Mouse (Mus musculus) thymus, adult 2 months (tissue): ENCODE results near the gene Olfr617. TPM values are rescaled to one million over a fixed set of nuclear protein-coding genes. Genes with fewer than 3 reads are reported as not detected.
"Not testable (repeated sequence)": the region's sequence is repeated elsewhere in the genome, so short reads cannot be mapped to it uniquely, and the experiment has no call there.

ENCODE experiments used
- DNase-seq: peaks from one replicate; pipeline ENCODE4 v3.0.0; 2021
- H3K27ac ChIP-seq: fragments of 200-500 bp; 2 replicates; pipeline ENCODE4 v1.5.1; 2012; ENCODE audit warnings: low read length, control low read depth; ENCODE audit not compliant: control insufficient read depth, insufficient read depth
- H3K27me3 ChIP-seq: fragments of 200-500 bp; 2 replicates; pipeline ENCODE4 v1.6.1; 2012; ENCODE audit warnings: mild to moderate bottlenecking, low read length, moderate library complexity, mixed read lengths; ENCODE audit not compliant: control insufficient read depth, insufficient read depth
- H3K36me3 ChIP-seq: fragments of 200-500 bp; 2 replicates; pipeline ENCODE4 v1.6.1; 2012; ENCODE audit warnings: mild to moderate bottlenecking, low read length, moderate library complexity; ENCODE audit not compliant: control insufficient read depth, insufficient read depth
- H3K4me1 ChIP-seq: fragments of 200-500 bp; replicated peaks from 2 replicates; pipeline ENCODE4 v1.6.1; 2012; ENCODE audit warnings: low read length; ENCODE audit not compliant: control insufficient read depth, insufficient read depth
- H3K4me3 ChIP-seq: fragments of 200-500 bp; 2 replicates; pipeline ENCODE4 v1.5.1; 2012; ENCODE audit warnings: mild to moderate bottlenecking, low read length, control low read depth, moderate library complexity; ENCODE audit not compliant: control insufficient read depth, insufficient read depth
- CTCF ChIP-seq: fragments of 200-500 bp; IDR thresholded peaks from 2 replicates; pipeline ENCODE4 v1.5.1; 2012; ENCODE audit warnings: mild to moderate bottlenecking, control low read depth, low read length, moderate library complexity, borderline replicate concordance; ENCODE audit not compliant: control insufficient read depth, poor library complexity, insufficient read depth; ENCODE audit errors: extremely low read depth
- POLR2A ChIP-seq: fragments of 200-500 bp; IDR thresholded peaks from 2 replicates; pipeline ENCODE4 v1.6.1; 2012; ENCODE audit warnings: mild to moderate bottlenecking, low read length, control low read depth, moderate library complexity; ENCODE audit not compliant: control insufficient read depth, poor library complexity, insufficient read depth; ENCODE audit errors: extremely low read depth
- WGBS: fragments of 180-500 bp; shearing (Covaris S2); methylation state at CpG from one replicate; pipeline ENCODE4 v1.1.7; 2018; 5-methylcytosine and 5-hydroxymethylcytosine counted together
- polyA plus RNA-seq: library from polyadenylated mRNA; depleted of rRNA; stranded (reverse); fragments of >200 nt; gene quantifications from 2 replicates; pipeline ENCODE4 v1.2.3, GENCODE M21; 2012; rRNA removed

Gene Olfr617
- polyA plus RNA-seq: not detected in 2 replicates

DNA sequence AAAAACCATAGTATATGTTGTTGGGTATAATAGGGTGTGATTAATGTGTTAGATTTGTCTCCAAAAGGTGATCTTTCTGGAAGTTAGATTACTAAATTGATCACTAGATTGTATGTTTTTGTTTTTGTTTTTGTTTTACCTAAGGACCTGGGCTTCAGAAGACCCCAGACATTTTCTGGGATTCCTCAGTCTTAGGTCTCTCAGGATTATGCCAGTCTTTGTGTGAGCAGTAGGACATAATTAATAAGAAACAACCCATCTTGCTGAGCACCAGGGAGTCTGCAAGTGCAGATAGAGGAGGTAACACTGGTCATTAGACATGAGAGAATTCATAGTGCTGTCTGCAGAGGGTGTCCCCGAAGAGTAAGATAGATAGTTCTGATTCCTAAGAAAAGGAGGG is at the start of gene Olfr617:
TSS of gene Olfr617 (plus strand) at position 301 of the 400 bp plus-strand sequence.
- no peak for TF ChIP-seq CTCF
- no peak for TF ChIP-seq POLR2A
- no peaks in the 10 kb centered on the region for H3K4me1 ChIP-seq
- H3K27me3 ChIP-seq: no peaks in the 10 kb centered on the region
- 96% methylated on average over 1 of the region's 1 CpGs for WGBS
- no peak within 1 kb of the TSS for H3K27ac ChIP-seq
- no peak for DNase-seq
- H3K4me3 ChIP-seq: no peak within 1 kb of the TSS
- no peaks in the 10 kb centered on the region for H3K36me3 ChIP-seq

- not testable (repeated sequence) for H3K27ac ChIP-seq, H3K36me3 ChIP-seq, H3K27me3 ChIP-seq, H3K4me1 ChIP-seq, H3K4me3 ChIP-seq, DNase-seq
- WGBS: 93% methylated on average over 2 of the region's 2 CpGs
Observed at GRCm38 (mm10) chr7:103542617-103543016, 30.2 kb upstream of the Olfr617 start, which contains the start of gene Olfr612. Gene Olfr612, minus strand, starts transcription at chr7:103542717.

DNA sequence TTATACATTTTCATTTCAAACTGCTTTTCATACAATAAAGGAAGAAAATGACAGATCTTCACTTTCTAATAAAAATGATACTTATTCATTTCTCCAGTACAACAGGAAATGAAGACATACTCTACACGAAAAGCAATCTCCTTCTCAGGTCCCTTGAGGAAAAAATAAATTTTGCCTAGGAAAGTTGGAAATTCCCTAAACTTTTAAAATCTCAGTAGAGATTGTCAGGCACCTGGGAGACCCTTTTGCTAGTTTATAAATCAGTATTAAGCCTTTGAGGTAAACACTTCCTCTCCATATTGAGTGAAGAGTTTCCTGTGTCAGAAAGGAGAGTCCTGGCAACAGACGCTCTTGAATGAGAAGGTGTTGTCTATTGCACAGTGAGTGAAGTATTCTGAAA is 25.1 kb upstream of the Olfr617 start, which contains the start of gene Olfr613:
TSS of gene Olfr613 (plus strand) at position 301 of the 400 bp plus-strand sequence.
- no peak for DNase-seq
- no peaks in the 10 kb centered on the region for H3K36me3 ChIP-seq
- no peak within 1 kb of the TSS for H3K27ac ChIP-seq
- 41% methylated on average over 2 of the region's 2 CpGs for WGBS
- H3K27me3 ChIP-seq: no peaks in the 10 kb centered on the region
- no peak for TF ChIP-seq CTCF
- TF ChIP-seq POLR2A: no peak
- H3K4me1 ChIP-seq: no peaks in the 10 kb centered on the region
- H3K4me3 ChIP-seq: no peak within 1 kb of the TSS

- Histone ChIP-seq H3K4me3 (no peak within 1 kb of the TSS), H3K36me3 (no peaks in the 10 kb centered on the region), H3K27ac (no peak within 1 kb of the TSS), H3K27me3 (no peaks in the 10 kb centered on the region), H3K4me1 (no peaks in the 10 kb centered on the region)
- WGBS: 86% methylated on average over 2 of the region's 2 CpGs
- no peak for DNase-seq
- no peak for TF ChIP-seq POLR2A
- no peak for TF ChIP-seq CTCF
Observed at GRCm38 (mm10) chr7:103555779-103556178, 17.1 kb upstream of the Olfr617 start, which contains the start of gene Olfr615. Gene Olfr615, plus strand, starts transcription at chr7:103556079.

DNA sequence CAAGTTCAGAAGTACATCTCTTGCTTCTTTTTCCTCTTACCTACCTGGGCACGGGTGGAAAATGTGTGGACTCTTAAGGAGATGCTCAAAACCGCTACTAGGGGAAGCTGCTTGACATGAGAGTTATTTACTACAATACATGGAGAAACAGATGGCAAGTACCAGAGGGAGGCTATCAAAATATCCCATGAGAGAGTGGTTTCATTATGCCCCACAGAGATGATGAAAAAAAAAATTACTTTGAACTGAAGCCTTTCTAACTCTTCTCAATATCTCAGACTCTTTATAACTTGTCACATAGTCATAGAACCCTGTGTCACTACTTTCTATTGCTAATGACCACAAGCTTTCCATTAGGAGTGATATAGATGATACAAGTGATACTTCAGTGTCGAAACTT is 3.8 kb upstream of the Olfr617 start, which contains the start of gene Olfr616:
TSS of gene Olfr616 (minus strand) at position 101 of the 400 bp plus-strand sequence.
- TF ChIP-seq POLR2A: no peak
- no peak for TF ChIP-seq CTCF
- Histone ChIP-seq H3K4me1 (no peaks in the 10 kb centered on the region), H3K4me3 (no peak within 1 kb of the TSS), H3K36me3 (no peaks in the 10 kb centered on the region), H3K27ac (no peak within 1 kb of the TSS), H3K27me3 (no peaks in the 10 kb centered on the region)
- WGBS: 90% methylated on average over 3 of the region's 3 CpGs
- DNase-seq: no peak

DNA sequence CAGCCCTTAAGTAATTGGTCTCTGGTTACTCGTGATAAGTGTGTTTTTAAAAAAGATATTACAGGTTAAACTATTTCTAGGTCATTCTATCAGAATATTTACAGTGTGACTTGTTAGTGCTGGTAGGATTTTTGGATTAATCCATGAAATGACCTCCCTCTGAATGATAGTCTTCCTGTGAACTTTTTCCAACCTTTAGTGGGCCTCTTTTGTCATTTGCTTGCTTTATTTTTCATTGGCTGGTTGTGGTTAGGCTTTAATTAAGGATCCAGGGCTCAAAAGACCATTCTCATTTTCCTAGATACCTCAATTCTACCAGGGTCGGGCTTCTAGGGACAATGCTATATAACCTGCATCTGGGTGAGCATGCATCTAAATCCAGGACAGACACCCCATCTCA is 16.9 kb downstream of the Olfr617 start, which contains the start of gene Olfr618:
TSS of gene Olfr618 (plus strand) at position 301 of the 400 bp plus-strand sequence.
- Histone ChIP-seq H3K27ac (no peak within 1 kb of the TSS), H3K4me1 (no peaks in the 10 kb centered on the region), H3K27me3 (no peaks in the 10 kb centered on the region), H3K36me3 (no peaks in the 10 kb centered on the region), H3K4me3 (no peak within 1 kb of the TSS)
- whole genome bisulfite sequencing: 83% methylated on average over 2 of the region's 2 CpGs
- TF ChIP-seq POLR2A: no peak
- TF ChIP-seq CTCF: no peak
- DNase-seq: no peak

GRCm38 (mm10) chr7:103600275-103600674 is 27.4 kb downstream of the Olfr617 start, which contains the start of gene Olfr619:
Gene Olfr619, plus strand, starts transcription at chr7:103600575.
- Histone ChIP-seq H3K27me3 (no peaks in the 10 kb centered on the region), H3K4me1 (no peaks in the 10 kb centered on the region), H3K4me3 (no peak within 1 kb of the TSS), H3K36me3 (no peaks in the 10 kb centered on the region), H3K27ac (no peak within 1 kb of the TSS)
- DNase-seq: no peak
- TF ChIP-seq POLR2A (no peak), CTCF (no peak)
